Mouse (Mus musculus): Measurements from ENCODE around the gene Slc7a9.

Slc7a9 gene

DNA sequence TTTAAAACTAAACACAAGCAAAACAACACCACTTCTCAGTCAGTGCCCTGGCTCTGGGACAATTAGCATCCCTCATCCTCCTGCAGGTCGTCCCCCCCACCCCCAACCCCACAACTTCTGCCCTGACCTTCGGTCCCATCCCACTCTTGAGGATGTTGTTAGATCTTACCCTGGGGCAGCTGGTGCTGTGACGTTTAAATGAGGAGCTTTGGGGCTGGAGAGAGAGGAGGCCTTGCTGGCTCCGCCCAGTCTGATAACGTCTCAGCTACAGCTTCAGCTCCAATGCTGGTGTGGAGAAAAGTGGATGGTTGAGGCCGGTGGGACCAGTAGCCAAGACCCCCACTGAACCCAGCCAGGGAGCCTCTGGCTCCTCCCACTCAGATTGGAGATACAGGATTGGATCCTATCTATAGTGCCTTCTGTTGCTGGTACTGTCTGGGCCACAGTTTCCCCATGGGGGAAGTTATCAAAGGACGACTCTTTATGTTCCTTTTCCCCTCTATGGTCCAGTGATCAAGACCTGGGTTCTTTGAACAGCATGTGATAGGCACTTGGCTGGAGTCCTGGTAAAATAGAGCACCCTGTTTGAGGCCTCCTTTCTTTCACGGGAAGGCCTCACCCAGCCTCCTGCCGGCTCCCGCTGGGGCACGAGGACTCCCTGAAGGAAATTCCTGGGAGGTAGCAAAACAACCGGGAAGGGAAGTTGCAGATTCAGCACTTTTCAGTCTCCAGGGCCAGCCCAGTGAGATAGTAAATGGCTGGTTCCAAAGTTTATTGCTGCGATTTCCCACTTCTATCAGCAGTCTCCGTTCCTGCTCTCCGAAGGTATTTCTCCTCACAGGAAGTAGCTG lies at the start of gene Slc7a9:
TSS of gene Slc7a9 (plus strand) at position 801 of the 851 bp plus-strand sequence.
- no peak for DNase-seq (ENCODE audit: inconsistent age in 2 of 2, low spot score in 1 of 2)

DNA sequence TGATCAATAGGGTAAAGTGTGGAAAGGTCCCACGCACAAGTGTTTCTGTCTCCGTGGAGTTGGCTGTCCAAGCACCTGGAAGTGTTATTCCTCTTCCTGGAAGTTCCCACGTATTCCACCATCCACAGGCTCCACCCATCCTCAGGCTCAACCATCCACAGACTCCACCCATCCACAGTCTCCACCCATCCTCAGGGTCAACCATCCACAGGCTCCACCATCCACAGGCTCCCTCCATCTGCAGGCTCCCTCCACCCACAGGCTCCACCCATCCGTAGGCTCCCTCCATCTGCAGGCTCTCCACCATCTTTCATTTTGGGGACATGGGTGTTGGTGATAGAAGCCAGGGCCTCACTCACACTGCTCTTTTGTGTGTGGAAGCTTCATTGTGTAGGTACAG lies 47.4 kb upstream of the Slc7a9 start:
- no peak for DNase-seq (ENCODE audit: inconsistent age in 2 of 2, low spot score in 1 of 2)

DNA sequence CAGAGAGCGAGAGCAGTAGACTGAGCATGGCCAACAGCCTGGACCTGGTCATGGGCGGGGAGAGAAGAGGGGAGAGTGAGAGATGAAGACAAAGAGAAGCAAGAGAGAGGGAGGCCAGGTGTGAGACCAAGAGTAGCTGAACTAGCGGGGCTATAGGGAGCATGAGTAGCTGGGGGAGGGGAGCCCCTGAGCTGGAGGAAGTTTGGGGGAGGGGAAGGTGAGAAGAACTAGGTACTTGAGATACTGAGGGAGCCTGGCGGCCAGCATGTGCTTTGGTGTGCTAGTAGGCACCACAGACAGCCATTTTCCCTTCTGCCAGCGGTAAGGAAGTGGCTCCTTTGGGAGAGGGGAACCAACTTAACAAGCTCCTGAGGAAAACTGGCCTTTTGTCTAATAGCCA lies 33.4 kb upstream of the Slc7a9 start:
- DNase-seq (ENCODE audit: inconsistent age in 2 of 2, low spot score in 1 of 2), result no peak

DNA sequence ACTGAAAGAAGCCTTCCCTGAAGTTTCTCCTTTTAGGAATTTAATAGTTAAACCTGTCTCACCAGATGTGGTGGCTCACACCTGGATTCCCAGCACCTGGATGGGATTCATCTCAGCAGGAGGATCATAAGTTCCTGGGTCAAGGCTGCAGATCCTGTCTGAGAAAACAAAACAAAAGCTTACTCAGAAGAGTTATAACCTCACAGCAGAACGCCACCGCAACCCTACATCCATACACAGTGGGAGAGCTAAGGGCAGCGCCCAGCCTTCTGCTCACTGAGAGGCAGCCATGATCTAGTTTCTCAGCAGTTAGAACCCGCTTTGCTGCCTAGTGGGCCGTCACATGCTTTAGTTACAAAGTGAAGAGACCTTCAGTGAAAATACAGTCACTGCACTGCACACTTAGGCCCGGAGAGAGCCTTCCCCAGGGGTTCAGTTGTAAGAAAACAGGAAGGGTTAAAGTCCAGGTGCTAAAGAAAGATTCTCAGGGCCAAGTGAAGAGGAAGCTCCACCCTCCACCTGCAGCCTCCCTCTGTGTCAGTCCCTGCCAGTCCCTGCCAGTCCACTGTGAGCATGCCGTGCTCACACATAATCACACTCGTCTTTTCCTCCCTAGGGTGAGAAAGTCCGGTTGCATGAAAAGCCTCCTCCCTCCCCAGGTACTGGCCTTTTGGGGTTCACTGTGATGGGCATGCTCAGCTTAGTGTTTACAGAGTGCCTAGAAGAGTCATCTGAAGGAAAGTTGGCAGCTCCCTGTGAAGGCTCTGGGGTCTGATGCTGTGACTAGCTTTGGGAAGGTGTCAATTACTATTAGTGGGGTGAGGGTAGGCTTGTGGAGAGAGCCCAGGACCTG lies 32.6 kb upstream of the Slc7a9 start:
- peak in 1 of 2 experiments; percentile 87 for DNase-seq (ENCODE audit: inconsistent age in 2 of 2, low spot score in 1 of 2)

DNA sequence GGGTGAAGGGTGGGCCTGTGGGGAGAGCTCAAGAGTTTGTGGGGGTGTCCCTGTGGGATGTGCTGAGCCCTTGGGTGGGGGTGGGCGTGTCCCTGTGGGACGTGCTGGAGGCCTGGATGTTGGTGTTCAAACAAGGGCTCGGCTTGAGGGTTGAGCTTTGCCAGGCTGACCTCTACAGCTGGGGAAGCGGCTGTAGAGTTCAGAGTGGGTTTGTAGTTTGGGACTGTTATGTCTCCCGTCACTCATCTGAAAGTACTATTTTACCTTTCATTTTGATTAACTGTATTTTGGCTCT lies 32.0 kb upstream of the Slc7a9 start:
- no peak for DNase-seq (ENCODE audit: inconsistent age in 2 of 2, low spot score in 1 of 2)

DNA sequence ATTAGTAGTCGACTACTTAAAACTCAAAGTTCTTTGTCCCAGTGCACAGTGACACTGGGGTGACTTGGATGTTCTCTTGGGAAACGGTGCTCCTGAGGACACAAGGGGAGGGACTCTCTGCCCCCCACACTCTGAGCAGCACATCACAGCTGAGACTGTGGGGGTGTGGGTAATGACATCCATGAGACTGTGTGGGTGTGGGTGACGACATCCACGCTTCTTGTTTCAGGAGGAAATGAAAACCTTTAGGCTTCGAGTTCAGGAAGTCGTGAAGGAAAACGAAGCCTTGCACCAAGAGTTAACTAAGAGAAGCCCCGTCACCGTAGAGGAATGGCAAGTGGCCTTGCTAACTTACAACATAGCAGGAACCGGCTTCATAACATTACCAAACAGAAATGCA lies 25.5 kb upstream of the Slc7a9 start:
- DNase-seq (ENCODE audit: inconsistent age in 2 of 2, low spot score in 1 of 2), result no peak

DNA sequence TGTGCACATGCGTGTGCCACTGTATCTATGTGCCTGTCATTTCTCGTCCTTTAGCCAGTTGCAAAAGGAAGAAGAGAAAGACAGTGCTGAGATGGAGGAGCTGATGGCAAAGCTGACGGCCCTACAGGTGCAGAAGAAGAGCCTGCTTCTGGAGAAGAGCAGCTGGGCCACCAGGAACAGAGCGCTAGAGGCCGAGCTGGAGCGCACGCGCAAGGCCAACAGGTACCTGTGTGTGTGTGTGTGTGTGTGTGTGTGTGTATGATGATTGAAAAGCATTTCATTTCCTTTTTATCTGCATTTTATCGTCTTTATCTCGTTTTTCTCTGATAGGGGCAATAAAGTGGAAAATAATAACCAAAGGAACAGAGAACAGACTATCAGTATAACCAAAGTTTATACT lies 20.4 kb upstream of the Slc7a9 start:
- DNase-seq (ENCODE audit: inconsistent age in 2 of 2, low spot score in 1 of 2), result no peak

DNA sequence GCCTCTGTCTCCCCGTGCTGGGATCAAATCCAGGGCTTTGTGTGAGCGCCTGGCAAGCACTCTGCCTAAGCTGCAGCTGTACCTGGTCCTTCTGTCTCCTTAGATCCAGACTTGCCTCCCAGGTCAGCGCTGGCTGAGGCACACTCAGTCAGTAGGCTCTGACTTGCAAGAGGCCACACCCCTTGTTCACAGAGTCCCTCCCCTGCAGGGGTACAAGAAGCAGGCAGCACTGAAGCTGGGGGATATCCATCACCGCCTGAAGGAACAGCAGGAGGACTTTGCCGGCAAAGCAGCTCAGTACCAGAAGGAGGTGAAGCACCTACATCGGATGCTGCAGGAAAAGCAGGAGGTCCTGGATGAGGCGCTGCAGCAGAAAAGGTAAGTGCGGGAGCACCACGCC lies 13.3 kb upstream of the Slc7a9 start:
- no peak for DNase-seq (ENCODE audit: inconsistent age in 2 of 2, low spot score in 1 of 2)

DNA sequence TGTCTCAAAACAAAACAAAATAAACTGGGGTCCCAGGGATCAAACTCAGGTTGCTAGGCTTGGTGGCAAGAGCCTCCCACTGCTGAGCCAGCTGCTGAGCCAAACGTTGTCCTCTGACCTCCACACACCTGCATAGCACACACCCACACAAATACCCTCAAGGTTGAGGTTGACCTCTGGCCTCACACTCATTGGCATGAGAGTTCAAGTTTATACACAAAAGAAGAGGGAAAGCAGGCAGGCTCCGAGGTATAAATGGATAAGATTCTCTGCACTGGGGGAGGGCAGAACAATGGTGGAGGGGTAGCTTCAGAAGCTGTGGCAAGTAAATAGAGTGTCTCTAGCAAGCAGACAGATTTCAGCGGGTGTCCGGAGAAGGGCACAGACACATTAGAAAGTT lies 1.1 kb upstream of the Slc7a9 start:
- no peak for DNase-seq (ENCODE audit: inconsistent age in 2 of 2, low spot score in 1 of 2)

DNA sequence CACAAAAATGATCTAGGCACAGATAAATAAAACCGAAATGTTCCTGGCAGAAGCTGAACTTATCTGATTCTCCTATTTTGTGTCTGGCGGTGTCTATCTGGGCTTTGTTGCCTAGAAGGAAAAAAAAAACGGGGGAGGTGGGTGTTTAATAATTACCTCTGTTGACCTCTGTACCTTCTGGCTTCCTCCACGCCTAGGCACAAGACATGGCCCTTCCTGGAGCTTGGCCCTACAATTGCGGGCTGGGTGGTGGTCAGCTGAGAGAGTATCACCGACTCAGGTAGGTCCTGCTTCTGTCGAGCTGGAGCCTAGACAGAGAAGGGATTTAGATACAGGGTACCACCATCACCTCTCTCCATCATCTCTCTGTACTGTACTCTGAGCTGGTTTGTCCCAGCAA lies 271 bp downstream of the Slc7a9 start:
- no peak for DNase-seq (ENCODE audit: inconsistent age in 2 of 2, low spot score in 1 of 2)

DNA sequence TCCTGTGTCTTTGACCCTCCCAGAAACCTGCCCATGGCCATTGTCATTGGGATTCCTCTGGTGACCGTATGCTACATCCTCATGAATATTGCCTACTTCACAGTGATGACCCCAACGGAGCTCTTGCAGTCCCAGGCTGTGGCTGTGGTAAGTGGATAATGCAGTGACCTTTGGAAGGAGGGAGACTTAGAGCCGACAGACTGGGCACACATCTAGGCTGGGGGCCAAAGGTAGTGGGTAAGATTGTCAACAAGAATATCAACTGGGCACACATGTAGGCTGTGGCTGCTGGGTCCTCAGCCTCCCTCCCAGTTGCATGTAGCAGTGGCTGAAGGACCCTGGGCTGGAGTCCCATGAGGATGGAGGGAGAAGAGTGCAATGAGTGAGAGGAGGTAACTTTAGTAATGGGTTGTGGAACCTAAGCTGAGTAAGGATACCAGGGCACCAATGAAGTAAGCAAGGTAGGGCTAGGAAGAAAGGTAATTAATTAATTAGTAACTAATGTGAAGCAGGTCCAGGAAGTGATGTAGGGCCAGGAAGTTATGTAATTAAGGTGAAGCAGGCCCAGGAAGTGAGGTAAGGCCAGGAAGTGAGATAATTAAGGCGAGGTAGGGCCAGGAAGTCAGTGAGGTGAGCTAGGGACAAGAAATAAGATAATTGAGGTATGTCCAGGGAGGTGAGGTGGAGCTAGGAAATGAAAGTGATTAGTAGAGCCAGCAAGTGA lies 7.7 kb downstream of the Slc7a9 start:
- no peak for DNase-seq (ENCODE audit: inconsistent age in 2 of 2, low spot score in 1 of 2)

DNA sequence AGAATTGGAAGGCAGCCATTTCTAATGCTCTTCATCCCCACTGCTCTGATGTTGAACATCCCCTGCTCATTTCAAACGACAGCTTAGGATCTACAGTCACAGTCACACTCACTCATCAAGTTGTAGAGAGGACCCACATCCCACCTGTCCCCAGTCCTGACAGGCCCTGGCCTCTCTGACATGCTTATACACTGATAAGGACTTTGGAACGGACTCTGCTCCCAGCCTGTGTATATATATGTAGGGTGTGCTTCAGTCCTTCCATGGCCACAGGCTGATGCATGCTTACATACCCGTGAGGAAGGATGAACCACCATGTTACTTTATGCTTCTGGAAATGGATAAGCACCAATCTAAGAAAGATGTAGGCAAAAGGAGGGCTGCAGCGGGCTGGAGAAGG lies 12.4 kb downstream of the Slc7a9 start:
- DNase-seq (ENCODE audit: inconsistent age in 2 of 2, low spot score in 1 of 2), result no peak

DNA sequence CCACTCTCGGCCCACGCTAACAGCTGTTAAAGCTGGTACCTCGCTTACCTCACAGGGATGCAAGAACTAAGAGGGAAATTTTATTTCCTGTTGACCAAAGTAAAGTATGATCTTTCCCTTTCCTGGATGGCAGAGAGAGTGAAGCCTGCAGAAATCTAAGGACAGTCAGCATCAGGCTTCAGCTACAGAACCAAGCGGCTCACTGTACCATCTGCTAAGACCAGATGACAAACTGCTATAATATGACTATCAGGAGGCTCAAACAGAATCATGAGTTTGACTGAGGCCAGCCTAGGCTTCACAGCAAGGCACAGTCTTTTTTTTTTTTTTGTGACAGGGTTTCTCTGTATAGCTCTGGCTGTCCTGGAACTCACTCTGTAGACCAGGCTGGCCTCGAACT lies 16.4 kb downstream of the Slc7a9 start:
- DNase-seq (ENCODE audit: inconsistent age in 2 of 2, low spot score in 1 of 2), result no peak

DNA sequence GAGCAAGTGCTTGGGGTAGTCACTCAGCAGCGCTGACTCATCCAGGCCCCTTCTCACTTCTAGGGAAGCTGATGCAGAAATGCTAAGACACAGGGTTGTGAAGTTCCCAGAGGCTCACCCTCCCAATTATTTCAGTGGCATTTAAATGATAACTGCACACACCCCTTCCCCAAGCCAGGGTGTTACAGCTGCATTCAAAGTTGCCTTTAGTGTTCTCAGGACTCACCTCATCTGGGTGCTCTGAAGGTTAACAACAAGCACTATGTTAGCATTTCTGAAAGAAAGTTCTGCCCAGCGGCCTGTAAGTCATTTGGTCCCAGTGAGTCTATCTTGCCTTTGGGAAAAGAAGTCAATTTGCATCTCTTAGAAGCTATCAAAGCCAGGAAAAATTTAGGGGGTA lies 19.3 kb downstream of the Slc7a9 start:
- DNase-seq (ENCODE audit: inconsistent age in 2 of 2, low spot score in 1 of 2), result no peak

DNA sequence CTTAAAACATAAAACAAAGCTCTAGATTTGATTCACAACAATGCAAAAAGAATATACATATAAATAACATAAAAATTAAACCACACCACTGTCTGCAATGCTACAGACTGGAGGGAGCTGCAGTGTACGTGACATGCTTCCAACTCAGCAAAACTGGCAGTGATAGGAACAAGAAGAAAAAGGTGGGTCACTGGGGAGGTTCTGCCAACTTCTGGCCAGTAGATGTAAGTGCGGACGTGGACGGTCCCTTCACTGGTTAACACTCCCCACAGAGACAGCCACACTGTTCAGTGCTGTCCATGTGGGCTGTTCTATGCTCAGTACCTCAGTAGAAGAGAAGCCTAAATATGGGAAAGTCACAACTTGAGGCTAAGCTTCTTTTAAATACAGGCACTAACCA lies 22.2 kb downstream of the Slc7a9 start:
- DNase-seq (ENCODE audit: inconsistent age in 2 of 2, low spot score in 1 of 2), result no peak

DNA sequence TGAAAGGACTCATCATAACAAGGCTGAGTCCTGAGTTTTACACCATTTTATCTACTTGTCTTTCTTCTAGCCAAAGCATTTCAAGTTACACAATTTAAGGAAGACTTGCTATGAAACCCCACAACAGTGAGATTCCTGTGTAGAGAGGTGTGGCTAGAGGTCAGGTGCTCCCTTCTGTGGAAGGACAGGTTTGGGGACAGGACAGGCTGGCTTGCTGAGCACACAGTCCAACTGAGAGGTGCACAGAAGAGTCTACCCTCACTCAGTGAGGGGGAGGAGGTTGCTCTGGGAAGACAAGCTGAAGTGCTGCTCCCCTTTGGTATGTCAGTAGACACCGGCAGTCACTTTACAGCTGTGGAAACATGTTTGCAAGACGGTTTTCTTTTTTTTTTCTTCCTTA lies 27.9 kb downstream of the Slc7a9 start:
- no peak for DNase-seq (ENCODE audit: inconsistent age in 2 of 2, low spot score in 1 of 2)

DNA sequence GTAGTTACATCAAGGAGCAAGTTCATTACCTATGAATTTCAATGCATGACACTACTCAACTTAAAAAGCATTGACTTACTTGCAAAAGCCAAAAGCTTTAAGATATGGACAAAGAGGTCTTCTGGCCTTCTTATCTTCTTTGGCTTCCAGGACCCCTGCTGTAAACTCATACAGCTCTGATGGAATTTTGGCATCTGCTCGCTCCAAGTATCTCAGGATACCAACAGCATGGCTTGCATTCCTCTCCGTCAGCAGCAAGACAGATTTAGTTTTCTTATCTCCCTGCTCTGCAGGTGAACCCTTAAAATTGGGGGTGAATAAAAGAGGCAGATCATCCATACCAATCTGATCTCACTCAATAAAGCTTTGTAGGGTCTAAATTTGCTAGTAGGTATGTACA lies 36.5 kb downstream of the Slc7a9 start:
- DNase-seq (ENCODE audit: inconsistent age in 2 of 2, low spot score in 1 of 2), result no peak

DNA sequence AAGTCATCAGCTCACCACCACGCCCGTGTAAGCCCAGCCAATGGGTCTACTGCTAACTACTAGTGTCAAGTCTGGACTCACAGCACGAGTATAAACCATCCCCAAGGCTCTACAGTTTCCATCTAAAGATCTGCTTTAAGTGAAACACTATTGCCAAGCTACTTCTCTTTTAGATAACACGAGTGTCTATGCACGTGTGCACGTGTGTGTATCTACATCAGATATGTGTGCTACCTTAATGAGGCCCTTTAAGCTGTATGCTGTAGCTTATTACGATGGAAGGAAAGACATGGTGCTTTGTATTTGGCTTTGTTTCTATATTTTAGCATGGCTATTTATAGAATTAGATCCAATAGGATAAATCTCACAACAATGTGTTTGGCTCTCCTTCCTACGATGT lies 38.0 kb downstream of the Slc7a9 start:
- no peak for DNase-seq (ENCODE audit: inconsistent age in 2 of 2, low spot score in 1 of 2)

DNA sequence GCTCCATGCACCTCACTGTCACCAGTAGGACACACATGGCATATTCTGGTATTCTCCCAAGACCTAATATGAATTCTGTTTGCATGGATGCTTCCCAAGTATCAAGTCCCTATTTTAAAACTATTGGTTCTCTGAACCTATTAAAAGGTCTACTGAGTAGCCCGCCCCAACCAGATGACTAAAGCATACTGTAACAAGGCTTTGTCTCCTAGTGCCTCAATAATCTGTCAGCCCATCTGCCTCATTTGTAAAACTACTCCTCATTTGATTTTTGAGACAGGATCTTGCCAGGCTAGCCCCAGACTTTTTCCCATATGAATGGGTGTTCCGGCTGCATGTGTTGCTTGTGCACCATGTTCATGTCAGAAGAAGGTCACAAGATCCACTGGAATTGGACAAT lies 41.6 kb downstream of the Slc7a9 start:
- DNase-seq (ENCODE audit: inconsistent age in 2 of 2, low spot score in 1 of 2), result no peak

DNA sequence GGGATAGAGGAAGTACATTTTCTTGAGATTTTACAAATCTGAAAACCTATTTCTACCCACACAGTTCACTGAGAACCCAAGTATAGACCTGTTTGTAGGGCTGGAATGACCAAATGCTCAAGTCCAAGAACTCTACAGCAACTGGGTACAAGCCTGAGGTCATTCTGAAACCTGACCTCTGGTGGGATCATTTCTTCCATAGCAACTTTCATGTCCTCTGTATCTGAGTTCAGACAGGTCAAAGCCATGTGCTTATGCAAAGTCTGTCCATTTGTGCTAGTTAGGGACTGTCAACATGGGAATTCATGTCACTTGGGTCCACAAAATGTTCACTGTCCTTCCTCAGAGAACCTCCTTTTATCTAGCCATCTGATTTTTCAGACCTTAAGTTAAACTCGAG lies 42.4 kb downstream of the Slc7a9 start:
- no peak for DNase-seq (ENCODE audit: inconsistent age in 2 of 2, low spot score in 1 of 2)

DNA sequence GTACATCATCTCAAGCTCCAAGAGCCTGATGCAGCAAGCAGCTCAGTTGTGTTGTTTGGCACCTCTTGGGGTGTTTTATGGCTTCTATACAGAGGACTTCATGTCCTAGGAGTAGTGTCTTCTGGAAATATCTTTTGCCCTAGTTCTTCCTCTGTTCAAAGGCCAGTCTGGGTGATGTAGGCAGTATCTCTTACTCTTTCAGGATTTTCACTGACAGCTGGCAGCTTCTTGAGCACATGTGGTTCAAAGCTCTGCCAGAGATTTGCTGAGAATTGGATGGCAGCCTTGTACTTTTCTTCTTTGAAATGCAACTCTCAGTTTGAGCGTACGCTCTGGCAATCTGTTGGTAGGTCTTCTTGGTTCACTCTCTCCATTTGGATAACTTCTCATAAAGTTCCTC lies 48.9 kb downstream of the Slc7a9 start:
- no peak for DNase-seq (ENCODE audit: inconsistent age in 2 of 2, low spot score in 1 of 2)

DNA sequence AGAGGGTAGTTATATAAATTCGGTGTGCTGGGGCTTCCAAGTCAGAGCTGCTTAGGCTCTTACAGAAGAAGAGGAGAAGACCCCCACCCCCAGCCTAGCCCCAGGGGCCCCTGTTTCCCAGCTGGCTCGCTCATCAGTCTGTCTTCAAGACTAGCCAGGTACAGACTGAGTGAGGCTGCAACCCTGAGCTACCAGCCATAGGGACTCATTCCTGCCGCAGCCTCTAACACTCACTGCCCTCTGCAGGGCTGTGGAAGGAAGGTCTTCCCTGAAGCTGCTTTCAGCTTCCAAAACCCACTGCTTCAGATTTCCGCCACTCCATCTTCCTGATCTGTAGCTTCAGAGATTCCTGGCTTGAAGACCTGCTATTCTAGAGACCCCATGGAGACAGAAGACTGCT lies 53.4 kb downstream of the Slc7a9 start:
- no peak for DNase-seq (ENCODE audit: inconsistent age in 2 of 2, low spot score in 1 of 2)

Data from adrenal gland, adult (tissue).